Mouse (Mus musculus) bone marrow macrophage, adult 2 months (primary cell): ENCODE measurements around the gene Cs.

Experiments used
- CTCF ChIP-seq: IDR thresholded peaks from 2 replicates; pipeline ENCODE4 v1.5.1; 2012; ENCODE audit warnings: low read depth, mild to moderate bottlenecking, low read length, moderate library complexity
- POLR2A ChIP-seq: IDR thresholded peaks from 2 replicates; pipeline ENCODE4 v1.6.1; 2012; ENCODE audit warnings: mild to moderate bottlenecking, low read depth, low read length, borderline replicate concordance

GRCm38 (mm10) chr10:128380565-128380964 lies 43.0 kb downstream of the Cs start:
- TF ChIP-seq POLR2A (no peak), CTCF (no peak)
